Mouse (Mus musculus) c-Kit-negative CD71-positive TER-119-positive erythroid progenitor cells, embryonic 14.5 days (primary cell): ENCODE measurements around the gene S100a16.

Source experiments
- DNase-seq: peaks from one replicate; pipeline ENCODE4 v3.0.0-alpha.2; 2013; ENCODE audit warnings: low read depth, low spot score

The S100a16 gene

DNA sequence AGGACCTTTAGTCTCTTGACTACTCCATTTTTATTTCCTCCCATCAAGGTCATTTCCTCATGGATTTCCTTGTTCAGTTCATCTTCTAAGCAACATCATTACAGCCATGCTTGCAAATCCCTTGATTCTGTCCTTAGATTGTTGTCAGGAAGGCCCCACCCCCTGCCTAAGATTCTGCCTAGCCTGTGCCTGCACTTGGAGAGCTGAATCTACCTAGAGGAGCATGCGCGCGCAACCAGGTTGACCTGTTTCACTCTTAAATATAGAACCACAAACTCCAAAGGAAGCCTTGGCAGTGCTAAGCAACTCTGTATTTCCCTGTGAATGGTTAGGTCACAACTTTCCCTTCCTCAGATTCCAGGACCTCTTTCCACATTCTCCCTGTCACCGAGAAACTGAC is 19.3 kb upstream of the S100a16 start:
- no peak for DNase-seq

DNA sequence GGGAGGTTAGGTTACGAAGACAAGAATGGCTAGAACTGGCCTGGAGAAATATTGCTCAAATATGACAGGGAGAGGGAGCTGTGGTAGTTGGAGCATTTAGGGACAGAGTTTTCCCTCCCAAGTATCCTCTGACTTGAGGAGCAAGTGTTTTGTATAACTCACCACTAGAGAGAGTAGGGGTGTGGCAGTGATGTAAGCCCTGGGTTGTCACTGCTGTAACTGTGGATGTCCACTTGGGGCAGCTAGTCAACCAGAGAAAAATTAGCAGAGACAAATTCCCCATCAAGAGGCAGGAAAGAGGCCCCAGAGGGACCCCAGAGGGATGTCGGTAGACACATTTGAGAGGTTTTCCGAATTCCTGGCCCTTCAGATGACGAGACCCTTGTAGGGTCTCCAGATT is 11.6 kb upstream of the S100a16 start:
- no peak for DNase-seq

DNA sequence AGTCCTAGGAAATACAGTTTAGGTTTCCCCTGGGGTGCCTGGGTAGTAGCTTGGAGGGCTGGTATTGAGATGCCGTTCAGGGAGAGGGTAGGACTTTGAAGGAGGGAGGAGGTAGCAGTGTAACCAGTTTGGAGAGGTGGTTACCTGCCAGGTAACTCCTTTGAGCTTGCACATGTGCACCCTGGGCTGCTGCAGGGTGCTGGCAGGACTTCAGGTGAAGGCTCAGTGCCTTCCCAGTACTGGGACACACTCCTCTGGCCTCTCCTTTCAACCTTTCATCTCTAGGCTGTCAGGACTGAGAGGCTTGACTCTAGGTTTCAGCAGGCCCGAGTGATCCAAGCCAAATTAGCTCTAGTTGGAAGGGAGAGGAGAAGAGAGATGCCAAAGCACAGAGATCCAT is 11.0 kb upstream of the S100a16 start:
- no peak for DNase-seq

DNA sequence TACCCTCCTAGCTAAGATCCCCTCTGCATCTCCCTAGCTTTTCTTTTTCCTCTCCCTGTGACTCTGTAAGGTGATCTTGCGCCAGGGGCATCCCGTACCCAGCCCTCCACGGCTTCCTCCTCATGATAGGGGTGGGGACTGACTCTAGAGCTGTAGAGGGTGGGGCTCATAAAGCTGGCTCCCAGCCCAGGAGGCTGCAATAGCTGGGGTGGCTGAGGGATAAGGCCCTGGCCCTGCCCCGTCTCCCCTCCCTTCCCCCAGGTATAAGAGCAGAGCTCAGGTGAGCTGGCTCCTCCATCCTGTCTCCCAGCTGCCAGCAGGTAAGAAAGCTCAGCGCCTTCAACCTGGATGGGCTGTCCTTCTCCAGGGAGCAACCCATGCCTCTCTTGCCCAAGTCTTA is 10.5 kb upstream of the S100a16 start, which contains the start of gene S100a14:
S100a14 (plus strand) TSS at position 277 of the 400 bp plus-strand sequence.
- no peak for DNase-seq

DNA sequence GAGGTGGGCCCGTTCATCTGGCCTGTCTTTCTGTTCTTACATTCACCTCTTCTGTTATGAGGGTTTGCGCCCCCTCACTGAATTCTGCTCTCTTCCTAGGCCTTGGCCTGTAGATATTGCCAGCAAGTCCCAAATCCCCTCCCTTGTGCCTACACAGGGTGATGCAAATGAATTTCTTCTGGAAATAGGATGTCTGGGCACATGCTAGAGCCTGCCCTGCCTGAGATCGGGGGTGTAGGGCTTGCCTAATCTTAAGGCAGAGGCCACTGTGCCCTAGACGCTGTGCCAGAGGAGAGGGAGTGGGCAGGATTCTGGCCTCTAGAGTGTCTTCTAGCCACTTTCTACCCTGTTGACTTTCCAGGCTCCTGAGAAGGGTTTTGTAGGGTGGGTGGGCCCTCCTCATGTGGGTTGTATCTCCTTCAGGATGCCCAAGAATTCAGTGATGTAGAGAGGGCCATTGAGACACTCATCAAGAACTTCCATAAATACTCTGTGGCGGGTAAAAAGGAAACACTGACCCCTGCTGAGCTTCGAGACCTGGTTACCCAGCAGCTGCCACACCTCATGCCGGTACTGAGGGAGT is 9.7 kb upstream of the S100a16 start:
- DNase-seq: no peak

DNA sequence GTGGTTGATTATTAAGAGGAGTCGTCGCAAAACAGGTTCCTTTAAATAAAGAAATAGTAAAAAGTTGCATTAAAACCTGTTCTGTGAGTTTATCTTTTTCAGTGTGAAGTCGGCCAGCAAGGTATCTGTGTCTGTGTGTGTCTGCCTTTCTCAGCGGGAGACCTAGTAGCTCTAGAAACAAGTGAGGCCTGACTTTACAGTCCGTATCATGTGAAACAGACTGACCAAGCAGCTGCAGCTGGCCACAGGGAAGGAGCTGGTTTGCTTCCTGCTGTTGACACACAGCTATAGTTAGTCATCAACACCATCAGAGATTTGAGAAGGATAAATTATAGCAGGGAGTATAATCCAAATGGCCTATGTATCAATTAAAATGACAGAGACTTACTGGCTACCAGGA is 5.3 kb upstream of the S100a16 start:
- DNase-seq: no peak

DNA sequence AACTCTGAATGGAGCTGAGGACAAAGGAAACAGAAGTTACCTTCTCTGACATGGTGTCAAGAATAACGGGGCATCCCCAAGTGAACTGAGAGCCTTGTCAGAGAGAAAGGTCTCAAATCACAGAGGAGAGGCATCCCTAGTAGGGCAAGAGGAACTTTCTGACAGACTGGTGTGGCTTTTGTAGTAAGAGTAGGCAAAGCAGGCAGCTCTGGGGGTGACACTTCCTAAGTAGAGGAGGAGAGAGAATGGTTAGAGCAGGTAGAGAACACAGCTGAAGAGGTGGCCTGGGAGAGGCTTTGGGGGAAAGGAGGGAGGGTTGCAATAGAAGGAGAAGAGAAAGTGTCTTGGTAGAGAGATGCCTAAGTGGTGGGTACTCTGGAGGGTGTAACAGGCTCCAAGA is 1.6 kb upstream of the S100a16 start:
- DNase-seq: no peak

DNA sequence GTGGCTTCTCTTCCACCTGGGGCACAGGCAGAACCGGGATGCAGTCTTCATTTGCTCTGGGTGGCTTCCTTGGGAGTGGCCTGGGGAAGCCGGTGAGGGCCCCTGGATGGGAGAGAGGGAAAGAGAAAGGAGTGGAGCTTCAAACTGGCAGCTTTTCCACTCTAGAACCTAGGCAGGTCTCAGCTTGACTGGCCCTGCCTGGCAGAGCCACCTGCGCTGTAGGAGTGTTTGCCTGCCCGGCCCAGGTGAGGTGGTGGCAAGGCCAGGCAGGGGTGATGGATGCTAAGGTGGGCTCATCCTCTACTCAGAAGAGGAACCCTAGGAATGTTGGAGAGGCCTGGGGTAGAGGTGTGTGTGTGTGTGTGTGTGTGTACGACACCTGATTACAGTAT is 847 bp downstream of the S100a16 start:
- no peak for DNase-seq

DNA sequence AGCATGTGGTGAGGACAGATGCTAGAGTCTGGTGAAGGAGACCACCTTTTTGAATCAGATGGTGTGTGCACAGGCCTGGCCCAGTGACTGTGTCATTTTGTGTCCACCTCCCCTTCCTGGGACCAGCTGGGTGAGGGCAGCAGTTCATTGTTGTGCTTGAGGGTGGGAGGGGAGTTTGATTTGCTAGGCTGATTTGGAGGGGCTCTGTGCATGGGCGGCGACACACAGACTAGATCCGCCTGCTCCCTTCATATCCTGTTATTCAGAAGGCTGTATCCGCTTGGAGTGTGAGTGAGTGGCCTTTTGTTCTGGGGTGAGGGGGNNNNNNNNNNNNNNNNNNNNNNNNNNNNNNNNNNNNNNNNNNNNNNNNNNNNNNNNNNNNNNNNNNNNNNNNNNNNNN is 3.9 kb downstream of the S100a16 start:
- no peak for DNase-seq

DNA sequence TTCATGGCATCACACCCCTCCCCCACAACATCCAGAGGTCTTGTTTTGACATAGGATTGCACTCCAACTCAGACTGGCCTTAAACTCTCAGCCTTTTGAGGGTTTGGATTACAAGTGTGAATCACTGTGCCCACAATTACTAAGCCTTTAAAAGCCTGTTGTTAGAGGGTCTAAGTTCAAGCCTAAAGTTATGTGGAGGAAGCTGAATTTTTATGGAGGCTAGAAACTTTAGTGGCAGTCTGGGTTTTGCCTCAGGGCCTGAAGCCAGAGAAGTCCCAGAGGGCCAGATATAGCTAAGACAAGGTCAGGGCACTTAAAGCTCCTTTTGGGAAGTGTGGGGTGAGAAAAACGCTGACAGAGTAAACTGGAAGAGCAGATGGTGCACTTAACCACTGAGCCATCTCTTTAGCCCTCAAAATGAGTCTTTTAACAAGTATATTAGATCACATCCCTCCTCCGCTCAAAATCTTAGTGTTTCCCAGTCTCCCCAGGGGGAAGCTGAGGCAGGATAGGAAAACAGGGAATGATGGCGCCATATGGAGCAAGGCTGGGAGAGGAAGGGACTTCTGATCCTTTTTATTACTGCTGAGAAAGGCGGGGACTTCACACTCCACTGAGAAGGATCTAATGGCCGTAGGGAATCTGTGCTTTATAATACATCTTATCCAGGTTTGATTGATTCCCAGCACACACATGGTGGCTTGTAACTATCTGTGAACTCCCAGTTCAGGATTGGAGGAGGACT is 12.8 kb downstream of the S100a16 start:
- no peak for DNase-seq

DNA sequence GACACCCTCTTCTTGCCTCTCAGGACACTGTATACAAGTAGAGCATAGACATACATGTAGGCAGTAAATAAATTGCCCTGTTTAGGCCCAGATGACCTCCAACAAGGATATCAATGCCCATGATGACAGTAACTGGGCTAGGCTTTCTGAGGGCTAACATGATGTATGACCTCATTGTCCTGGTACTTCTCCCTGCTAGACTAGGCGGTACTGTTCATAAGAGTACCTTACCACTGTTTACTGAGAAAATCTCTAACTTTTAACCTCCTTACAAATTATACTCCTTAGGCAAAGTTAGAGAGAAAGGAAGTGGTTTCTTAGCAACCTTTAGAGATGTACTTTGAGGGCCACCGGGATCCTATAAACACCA is 13.4 kb downstream of the S100a16 start:
- no peak for DNase-seq

DNA sequence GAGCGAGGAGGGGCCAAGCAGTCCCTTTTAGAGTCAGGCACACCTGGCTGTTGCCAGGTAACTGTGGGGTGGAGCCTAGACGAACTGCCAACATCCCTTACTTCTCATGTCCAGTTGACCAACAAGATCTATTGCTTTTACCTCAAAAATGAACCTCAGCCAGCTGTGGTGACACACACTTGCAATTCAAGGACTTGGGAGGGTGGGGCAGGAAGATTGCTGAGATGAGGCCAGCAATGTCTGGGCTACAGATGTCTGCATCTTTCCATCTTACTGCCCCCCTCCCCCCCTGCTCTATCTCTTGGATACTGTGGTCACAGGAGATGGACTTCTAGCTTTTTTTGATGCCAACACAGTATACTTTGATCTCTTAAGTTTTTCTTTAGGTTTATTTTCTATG is 15.2 kb downstream of the S100a16 start:
- DNase-seq: no peak

DNA sequence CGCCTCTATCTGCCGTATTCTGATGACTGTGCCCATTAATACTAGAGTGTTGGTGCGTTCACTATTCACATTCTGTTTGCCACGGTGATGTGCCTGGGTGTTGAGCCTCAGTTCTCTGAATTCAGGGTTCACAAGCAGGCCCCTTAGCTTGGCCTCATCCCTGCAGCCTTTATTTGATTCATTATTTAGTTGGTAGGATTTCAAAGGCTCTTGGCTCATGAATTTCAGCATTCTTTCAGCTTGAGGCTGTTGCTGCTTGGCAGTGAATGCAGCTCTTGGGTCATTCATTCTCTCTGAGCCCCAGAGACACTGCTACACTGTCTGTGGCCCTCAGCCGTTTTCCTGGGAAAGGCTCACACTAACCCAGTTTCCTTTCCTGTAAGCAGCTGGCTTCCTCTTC is 18.9 kb downstream of the S100a16 start:
- DNase-seq: no peak

DNA sequence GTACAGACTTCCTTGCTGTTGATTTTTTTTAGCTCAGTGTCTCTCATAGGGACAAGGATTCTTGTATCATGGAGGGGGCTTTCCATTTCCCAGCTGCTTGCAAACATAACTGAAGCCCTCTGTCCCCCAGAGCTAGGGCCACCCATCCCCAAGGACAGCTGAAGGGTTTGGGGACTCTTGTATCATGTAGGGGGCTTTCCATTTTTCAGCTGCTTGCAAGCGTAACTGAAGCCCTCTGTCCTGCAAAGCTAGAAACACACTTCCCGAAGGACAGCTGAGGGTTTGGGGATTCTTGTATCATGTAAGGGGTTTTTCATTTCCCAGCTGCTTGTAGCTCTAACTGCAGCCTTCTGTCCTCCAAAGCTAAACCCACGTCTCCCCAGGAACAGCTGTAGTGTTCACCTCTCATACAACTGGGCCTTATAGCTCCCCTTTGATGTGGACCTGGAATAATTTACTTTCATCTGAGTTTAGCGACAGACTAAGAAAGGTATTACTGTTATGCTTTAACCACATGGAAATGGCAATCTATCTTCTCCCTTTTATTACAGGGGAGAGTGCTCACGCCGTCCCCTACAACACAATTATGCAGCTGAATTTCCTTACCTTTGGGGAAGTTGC is 23.1 kb downstream of the S100a16 start, which contains the start of gene S100a3:
S100a3 (plus strand) TSS at position 571 of the 621 bp plus-strand sequence.
- no peak for DNase-seq

DNA sequence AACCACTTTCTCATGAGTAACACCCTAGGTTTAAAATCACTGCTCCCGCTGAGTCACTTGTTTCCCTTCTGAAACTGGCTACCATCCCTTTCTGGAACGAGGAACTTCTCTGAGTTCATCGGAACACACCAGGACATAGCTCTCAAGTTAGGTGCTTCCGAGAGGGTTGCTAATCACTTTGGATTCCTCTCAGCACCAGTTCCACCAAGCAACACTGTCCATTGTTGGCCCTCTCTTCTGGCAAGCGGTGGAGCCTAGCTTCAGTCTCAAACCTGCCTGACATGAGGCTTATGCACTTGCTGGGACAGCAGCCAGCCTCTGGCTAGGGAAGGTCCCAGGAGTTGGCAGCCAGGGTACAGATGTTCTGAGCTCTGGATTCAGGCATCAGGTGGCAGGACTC is 37.6 kb downstream of the S100a16 start:
- DNase-seq: no peak

DNA sequence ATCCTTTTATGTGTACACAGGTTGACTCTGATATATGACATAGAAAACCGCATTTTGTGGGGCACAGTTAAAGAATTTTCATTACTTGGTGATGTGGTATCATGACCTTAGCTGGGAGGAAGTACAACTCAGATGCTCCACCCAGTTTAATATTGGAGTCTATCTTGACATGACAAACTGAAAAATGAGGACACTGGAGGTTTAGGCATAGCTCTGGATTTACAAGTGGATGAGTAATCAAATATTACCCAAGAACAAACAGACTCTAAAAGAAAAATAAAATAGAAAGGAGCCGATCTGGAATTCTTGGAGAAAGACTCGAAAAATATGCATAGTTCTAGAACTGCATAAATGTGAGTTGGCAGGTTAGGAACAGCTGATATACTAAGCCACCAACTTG is 38.3 kb downstream of the S100a16 start:
- no peak for DNase-seq

DNA sequence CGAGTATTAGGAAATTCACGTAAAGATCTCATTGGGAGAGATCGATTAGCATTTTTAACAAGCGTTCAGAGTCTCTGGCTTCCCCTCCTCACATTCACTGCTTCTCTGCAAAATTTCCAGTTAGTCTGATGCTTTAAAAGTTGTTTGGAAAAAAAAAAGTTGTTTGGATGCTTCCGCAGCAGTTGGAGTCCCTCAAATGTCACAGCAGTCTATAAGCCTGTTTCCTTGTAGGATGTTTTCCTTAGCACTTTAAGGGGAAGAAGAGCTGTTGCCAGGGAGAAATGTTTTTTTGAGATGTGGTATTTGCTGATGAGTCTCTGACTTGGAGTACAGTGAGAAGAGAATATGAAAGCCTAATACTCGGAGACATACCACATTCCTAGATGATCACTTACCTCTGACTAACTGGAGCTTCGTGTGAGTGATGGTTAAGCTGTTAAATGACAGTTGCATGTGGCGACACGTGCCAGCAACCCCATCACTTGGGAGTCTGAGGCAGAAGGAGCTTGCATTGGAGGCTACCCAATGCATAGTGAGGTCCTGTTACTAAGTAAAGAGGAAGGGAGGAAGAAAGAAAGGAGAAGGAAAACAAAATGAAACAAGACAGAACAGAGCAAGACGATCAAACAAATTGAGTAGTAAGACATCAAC is 39.4 kb downstream of the S100a16 start:
- no peak for DNase-seq

DNA sequence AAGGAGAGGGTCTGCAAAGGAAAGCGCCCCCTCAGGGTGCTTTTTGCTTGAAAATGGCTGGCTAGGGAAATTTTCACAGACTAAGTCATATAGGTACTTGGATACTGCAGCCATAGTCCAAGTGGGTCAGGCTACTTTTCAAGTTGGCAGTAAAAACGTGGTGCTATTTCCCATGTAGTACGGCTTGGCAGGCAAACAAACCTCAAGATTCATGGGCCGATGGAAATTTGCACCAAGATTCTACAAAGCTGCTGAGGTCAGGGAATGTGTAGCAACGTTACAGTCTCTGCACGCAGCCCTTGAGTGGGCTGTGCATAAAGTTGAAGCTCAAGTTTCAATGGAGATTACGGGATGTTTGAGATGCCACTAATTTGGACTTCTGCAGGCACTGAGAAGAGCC is 42.4 kb downstream of the S100a16 start:
- DNase-seq: no peak

DNA sequence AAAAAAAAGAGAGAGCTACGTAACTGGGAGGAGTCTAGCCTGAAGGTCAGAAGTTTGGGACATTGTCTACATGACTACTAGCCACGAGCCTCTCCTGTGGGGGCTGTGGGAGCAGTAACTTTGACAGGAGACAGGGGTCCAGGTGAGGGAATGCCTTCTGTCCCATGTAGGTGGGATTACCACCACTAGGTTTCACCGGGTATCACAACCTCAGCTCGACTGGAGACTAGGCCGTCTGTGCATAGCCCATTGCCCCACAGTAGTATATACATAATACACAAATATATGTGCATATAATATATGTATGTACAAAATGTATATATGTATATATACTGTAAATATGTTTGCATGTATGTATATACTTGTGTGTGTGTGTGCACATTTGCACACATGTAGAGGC is 44.1 kb downstream of the S100a16 start:
- no peak for DNase-seq

DNA sequence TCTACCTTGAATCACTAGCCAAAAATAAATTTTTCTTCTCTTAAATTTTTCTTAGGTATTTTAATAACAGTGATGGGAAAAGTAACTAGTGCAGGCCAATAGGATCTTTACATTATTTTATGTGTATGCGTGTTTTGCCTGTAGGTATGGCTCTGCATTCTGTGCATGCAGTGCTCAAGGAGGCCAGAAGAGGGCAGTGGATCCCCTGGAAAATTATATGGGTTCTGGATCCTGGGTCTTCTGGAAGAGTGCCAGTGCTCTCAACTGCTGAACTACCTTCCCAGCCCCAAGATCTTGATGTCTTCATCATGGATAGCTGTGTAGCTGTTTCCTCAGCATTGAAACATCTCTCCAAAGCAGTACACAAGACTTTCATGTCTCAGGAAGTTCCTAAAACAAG is 45.1 kb downstream of the S100a16 start:
- no peak for DNase-seq

DNA sequence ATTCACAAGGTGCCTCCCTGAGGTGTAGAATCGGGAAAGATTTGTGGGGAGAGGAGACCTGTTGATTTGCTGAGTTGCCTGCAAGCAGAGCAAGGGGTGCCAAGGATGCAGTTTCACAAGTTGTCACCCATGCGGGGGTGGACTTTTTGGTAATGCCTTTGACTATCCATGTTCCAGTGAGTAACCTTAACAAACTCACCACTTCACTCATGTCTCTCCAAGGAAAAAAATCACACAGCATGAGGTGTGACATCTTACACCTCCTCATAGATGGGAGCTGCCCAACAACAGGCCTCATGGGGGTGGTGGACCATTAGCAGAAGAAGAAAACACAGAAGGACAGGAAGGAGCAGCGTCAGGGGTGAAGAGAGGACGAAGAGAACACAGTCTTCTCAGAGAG is 45.5 kb downstream of the S100a16 start:
- DNase-seq: no peak

DNA sequence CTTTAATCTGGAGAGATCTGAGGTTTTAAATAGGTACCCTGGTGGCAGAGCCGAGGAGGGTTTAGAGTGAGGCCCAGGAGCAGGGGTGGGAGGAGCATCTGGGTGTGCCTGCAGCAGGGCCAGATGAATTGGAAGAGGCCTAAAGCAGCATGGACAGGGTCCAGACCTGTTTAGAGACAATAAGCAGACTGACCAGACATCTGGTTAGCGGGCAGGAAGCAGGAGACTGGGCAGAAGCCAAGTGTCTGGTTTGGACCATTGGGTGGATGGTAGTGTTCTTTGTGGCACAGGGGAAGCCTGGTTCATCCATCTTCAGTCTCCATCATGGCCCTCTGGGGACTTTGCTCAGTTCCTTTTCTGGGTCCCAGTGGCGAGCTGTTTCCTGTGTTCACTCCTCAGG is 46.8 kb downstream of the S100a16 start:
- no peak for DNase-seq

DNA sequence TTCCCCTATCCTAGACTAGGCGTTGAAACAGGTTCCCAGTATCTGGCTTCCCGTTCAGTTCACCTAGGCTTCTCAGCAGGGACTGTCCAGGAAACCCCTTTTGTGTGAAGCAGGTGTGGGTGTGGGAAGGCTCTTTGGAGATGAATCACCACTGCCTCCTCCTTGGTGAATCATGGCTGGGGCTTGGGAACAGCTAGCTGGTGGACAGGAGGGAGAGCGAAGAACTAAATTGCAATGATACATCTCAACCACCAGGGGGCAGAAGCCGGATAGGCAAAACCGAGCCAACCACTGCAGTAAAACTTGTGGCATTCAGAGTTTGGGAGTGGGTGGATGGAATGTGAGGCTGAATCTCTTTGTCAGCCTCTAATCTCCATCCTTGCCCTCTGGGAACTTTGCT is 48.5 kb downstream of the S100a16 start:
- DNase-seq: peak; percentile 31
